Mouse (Mus musculus) testis, adult 2 months (tissue): ENCODE results near the gene Hip1r.

Experiments
- CTCF ChIP-seq: fragments of 200-500 bp; IDR thresholded peaks from 2 replicates; pipeline ENCODE4 v1.5.1; 2012; ENCODE audit warnings: low read depth, mild to moderate bottlenecking, inconsistent platforms, low read length, moderate library complexity; ENCODE audit not compliant: control insufficient read depth, insufficient read depth, insufficient replicate concordance
- POLR2A ChIP-seq: fragments of 200-500 bp; IDR thresholded peaks from 2 replicates; pipeline ENCODE4 v1.6.1; 2012; ENCODE audit warnings: low read depth, mild to moderate bottlenecking, inconsistent platforms, low read length, moderate library complexity; ENCODE audit not compliant: control insufficient read depth

- TF ChIP-seq CTCF: no peak
- no peak for TF ChIP-seq POLR2A
These were observed at the start of gene Hip1r for GRCm38 (mm10) chr5:123973299-123974178.
